Mouse (Mus musculus) thymus, adult 2 months (tissue): ENCODE results near the gene Slc38a10. TPM values are rescaled to one million over a fixed set of nuclear protein-coding genes. Genes with fewer than 3 reads are reported as not detected.

ENCODE experiments used
- DNase-seq: peaks from one replicate; pipeline ENCODE4 v3.0.0; 2021
- H3K27ac ChIP-seq: fragments of 200-500 bp; 2 replicates; pipeline ENCODE4 v1.5.1; 2012; ENCODE audit warnings: low read length, control low read depth; ENCODE audit not compliant: control insufficient read depth, insufficient read depth
- H3K27me3 ChIP-seq: fragments of 200-500 bp; 2 replicates; pipeline ENCODE4 v1.6.1; 2012; ENCODE audit warnings: mild to moderate bottlenecking, low read length, moderate library complexity, mixed read lengths; ENCODE audit not compliant: control insufficient read depth, insufficient read depth
- H3K36me3 ChIP-seq: fragments of 200-500 bp; 2 replicates; pipeline ENCODE4 v1.6.1; 2012; ENCODE audit warnings: mild to moderate bottlenecking, low read length, moderate library complexity; ENCODE audit not compliant: control insufficient read depth, insufficient read depth
- H3K4me1 ChIP-seq: fragments of 200-500 bp; replicated peaks from 2 replicates; pipeline ENCODE4 v1.6.1; 2012; ENCODE audit warnings: low read length; ENCODE audit not compliant: control insufficient read depth, insufficient read depth
- H3K4me3 ChIP-seq: fragments of 200-500 bp; 2 replicates; pipeline ENCODE4 v1.5.1; 2012; ENCODE audit warnings: mild to moderate bottlenecking, low read length, control low read depth, moderate library complexity; ENCODE audit not compliant: control insufficient read depth, insufficient read depth
- CTCF ChIP-seq: fragments of 200-500 bp; IDR thresholded peaks from 2 replicates; pipeline ENCODE4 v1.5.1; 2012; ENCODE audit warnings: mild to moderate bottlenecking, control low read depth, low read length, moderate library complexity, borderline replicate concordance; ENCODE audit not compliant: control insufficient read depth, poor library complexity, insufficient read depth; ENCODE audit errors: extremely low read depth
- POLR2A ChIP-seq: fragments of 200-500 bp; IDR thresholded peaks from 2 replicates; pipeline ENCODE4 v1.6.1; 2012; ENCODE audit warnings: mild to moderate bottlenecking, low read length, control low read depth, moderate library complexity; ENCODE audit not compliant: control insufficient read depth, poor library complexity, insufficient read depth; ENCODE audit errors: extremely low read depth
- WGBS: fragments of 180-500 bp; shearing (Covaris S2); methylation state at CpG from one replicate; pipeline ENCODE4 v1.1.7; 2018; 5-methylcytosine and 5-hydroxymethylcytosine counted together
- polyA plus RNA-seq: library from polyadenylated mRNA; depleted of rRNA; stranded (reverse); fragments of >200 nt; gene quantifications from 2 replicates; pipeline ENCODE4 v1.2.3, GENCODE M21; 2012

Gene Slc38a10
- polyA plus RNA-seq, 1 experiment = 167 TPM

DNA sequence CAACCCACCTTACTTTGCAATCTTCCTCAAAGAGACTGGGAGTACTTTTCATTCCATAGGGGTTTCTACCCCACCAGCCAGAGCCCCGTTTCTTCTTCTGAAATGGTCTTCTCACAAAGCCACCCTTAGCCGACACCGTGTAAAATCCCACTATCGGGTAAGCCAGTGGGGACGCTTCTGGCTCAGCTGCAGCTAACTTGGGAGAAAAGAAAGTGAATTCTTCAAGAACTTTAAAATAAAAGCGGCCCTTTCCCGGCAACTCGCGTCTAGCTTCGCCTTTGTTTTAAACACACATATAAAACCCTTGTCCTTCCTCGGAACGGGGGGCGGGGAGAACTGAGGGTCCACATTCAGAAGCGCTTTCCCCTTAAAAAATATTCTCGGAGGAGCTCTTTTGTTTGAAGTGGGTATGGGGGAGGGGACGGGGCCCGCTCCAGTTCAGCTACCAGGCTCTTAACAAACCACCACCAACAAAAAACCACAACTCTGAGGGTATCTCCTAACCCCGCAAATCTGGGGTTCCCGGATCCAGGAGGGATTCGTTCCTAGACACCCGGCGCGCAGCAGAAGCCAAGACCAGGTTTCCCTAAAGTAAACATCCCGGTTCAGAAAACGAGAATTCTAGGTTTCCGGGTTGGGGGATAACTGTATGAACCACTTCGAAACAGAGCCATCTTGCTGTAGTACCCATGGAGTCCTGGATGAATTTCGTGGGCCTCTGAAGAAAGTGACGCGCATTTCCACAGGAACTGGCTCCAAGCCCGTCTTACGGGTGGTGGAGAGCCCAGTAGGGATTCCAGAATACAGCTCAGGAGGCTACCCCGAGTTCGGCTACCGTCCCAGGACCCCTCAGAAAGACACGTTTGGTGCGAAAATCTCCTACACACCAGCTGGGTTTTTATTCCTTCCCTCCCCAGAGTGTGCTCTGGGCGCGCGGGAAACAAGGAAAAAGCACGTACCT is 37.6 kb upstream of the Slc38a10 start:
- no peak for TF ChIP-seq CTCF
- no peak for TF ChIP-seq POLR2A
- peak overlapping the region; percentile 59 for H3K27ac ChIP-seq
- no peaks in the 10 kb centered on the region for H3K36me3 ChIP-seq
- H3K4me3 ChIP-seq = peak overlapping the region; percentile 78
- peaks cover 11% of the 10 kb centered on the region for H3K4me1 ChIP-seq
- peak; percentile 61 for DNase-seq
- WGBS = under 1% methylated on average over 41 of the region's 41 CpGs
- H3K27me3 ChIP-seq = no peaks in the 10 kb centered on the region

DNA sequence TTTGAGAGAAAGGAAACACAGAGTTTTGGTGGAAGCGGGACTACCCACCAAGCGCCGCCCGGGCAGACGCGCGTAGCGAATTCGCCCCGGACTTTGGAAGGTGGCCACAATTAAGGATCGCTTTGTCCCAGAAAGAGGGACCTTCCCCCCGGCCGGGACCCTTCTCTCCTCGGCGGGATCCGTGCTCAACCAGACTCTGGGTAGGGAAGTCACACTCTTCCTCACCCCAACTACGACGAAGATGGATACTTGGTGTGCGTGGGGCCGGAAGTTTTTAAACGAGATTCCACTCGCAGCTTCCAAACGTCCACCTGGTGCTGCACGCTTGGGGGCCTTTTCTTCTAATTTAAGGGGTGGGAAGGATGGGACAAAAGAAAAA is 36.9 kb upstream of the Slc38a10 start:
- Histone ChIP-seq H3K27me3 (no peaks in the 10 kb centered on the region), H3K4me1 (peaks cover 11% of the 10 kb centered on the region), H3K4me3 (peak overlapping the region; percentile 78), H3K27ac (no peak overlapping the region), H3K36me3 (no peaks in the 10 kb centered on the region)
- peak; percentile 23 for DNase-seq
- TF ChIP-seq POLR2A (no peak), CTCF (no peak)
- 7% methylated on average over 24 of the region's 24 CpGs for WGBS

DNA sequence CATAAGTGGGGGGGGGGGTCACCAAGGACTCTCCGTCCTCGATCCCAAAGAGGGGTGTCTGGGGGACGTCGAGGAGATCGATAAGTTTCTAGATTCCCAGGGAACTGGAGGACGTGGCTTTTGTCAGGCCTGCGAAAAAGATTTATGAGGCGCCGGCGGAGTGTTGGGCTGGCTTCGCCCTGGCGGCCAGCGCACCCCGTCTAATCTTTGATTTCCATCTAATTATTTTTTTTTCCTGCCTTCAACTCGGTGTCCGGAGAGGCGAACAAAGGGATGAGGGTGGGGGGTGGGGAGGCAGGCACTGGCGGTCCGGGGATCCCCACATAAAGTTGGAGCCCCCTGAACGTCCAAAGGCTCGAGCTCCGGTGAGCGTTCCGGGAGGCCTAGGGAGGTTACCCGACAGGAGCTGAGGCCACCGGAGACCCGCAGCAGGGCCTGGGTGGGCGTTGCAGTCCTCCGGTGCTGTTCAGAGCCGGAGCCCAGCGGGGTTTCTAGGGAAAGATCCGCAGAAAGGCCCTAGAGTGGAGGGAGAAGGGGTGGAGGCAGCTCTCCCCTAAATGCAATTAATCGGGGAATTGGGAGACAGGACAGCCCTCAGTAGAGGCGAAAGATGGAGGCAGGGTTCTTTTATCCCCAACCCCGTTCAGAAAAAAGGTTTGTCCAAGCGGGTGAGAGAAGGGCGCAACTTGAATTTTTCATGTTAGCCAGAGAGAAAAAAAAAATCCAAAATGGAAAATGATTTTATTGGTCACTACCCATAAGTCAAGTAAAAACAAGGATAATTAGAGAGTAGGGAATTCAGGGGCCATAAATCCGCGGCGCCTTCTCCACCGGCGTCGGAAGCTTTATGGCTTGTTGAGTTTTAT is 36.3 kb upstream of the Slc38a10 start:
- no peaks in the 10 kb centered on the region for H3K36me3 ChIP-seq
- 66% methylated on average over 43 of the region's 43 CpGs for WGBS
- no peak overlapping the region for H3K27ac ChIP-seq
- H3K4me1 ChIP-seq = peaks cover 11% of the 10 kb centered on the region
- DNase-seq = no peak
- TF ChIP-seq POLR2A (no peak), CTCF (no peak)
- peak overlapping the region; percentile 78 for H3K4me3 ChIP-seq
- no peaks in the 10 kb centered on the region for H3K27me3 ChIP-seq

DNA sequence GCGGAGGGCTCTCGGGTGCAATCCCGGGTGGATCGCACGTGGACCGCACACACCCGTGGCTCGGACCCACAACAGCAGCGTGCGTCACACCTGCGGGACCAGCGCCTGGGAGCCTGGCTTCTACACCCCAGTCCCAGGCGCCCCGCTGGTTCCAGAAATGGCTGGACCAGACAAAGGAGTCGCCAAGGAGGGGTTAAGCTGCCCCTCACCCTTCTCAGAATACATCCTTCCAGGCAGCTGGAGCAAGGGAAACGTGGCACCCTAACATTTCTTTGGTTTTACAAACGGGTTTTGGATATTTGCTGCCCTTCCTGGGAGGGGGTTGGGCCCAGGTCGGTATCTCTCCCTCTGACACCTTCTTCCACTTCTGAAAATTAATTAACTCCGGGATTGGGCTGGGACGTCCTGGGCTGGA is 35.7 kb upstream of the Slc38a10 start:
- Histone ChIP-seq H3K4me1 (peaks cover 11% of the 10 kb centered on the region), H3K4me3 (no peak overlapping the region)
- 90% methylated on average over 20 of the region's 20 CpGs for WGBS

DNA sequence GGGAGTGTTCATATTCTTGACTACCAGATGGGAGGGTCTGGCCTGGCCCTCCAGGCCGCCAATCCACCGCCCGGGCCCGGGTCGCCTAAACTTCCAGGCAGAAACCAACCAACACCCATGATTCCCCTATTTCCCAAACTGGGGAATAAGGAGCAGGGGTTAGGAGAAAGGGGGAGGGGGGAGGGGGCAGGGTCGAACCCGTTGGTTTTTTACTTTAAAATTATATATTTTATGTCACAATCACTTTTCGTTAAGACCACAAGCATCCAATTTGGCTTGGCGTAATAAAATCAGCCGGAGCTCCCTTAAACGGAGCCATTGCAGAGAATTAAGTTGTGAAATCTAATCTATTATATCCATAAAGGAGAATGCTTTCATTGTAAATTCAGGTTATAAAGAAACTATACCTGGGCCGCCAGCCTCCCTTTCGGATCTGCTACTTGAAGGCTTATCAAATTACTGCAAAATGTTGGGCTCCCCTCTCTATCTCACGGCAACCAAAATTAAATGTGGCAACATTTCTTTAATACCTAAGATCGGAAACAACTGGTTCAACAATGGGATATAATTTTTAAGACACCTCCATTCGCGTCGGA is 35.1 kb upstream of the Slc38a10 start:
- TF ChIP-seq POLR2A (no peak), CTCF (no peak)
- Histone ChIP-seq H3K4me1 (peaks cover 11% of the 10 kb centered on the region), H3K4me3 (no peak overlapping the region), H3K36me3 (no peaks in the 10 kb centered on the region), H3K27ac (no peak overlapping the region), H3K27me3 (no peaks in the 10 kb centered on the region)
- no peak for DNase-seq
- 86% methylated on average over 18 of the region's 18 CpGs for WGBS

More for the DNA sequence above, 35.7 kb upstream of the Slc38a10 start:
- H3K27me3 ChIP-seq = no peaks in the 10 kb centered on the region
- DNase-seq = no peak
- no peaks in the 10 kb centered on the region for H3K36me3 ChIP-seq
- no peak overlapping the region for H3K27ac ChIP-seq
- TF ChIP-seq CTCF (no peak), POLR2A (no peak)
